Mouse (Mus musculus) stomach, postnatal 0 days (tissue): Measurements from ENCODE around the gene Krtap15.

Source experiments
- CTCF ChIP-seq: IDR thresholded peaks from 2 replicates; pipeline ENCODE4 v1.5.1; 2016; ENCODE audit warnings: antibody characterized with exemption, low read depth, mild to moderate bottlenecking, moderate library complexity
- EP300 ChIP-seq: optimal IDR thresholded peaks from 2 replicates; pipeline ENCODE3; 2016; ENCODE audit warnings: antibody characterized with exemption

- no peak for TF ChIP-seq CTCF
- TF ChIP-seq EP300: no peak
Observed at GRCm38 (mm10) chr16:88874169-88874568, 54.2 kb downstream of the Krtap15 start, which contains the start of gene Krtap19-2.
